Mouse (Mus musculus) hindbrain, postnatal 0 days (tissue): ENCODE measurements around the gene Ppp1r9a. TPM values are rescaled to one million over a fixed set of nuclear protein-coding genes. Genes with fewer than 3 reads are reported as not detected.

Experiments used
- ATAC-seq: fragments of 200-750 bp; cut with Nextera tagmentation; 2 replicates; pipeline ENCODE4 v1.8.0; 2017; ENCODE audit warnings: mild to moderate bottlenecking, moderate TSS enrichment, moderate library complexity
- DNase-seq: peaks from one replicate; pipeline ENCODE4 v3.0.0-alpha.2; 2015; ENCODE audit warnings: low spot score
- H3K27ac ChIP-seq: fragments of 300-500 bp; sonication (generic); 2 replicates; pipeline ENCODE4 v1.5.1; 2014; ENCODE audit warnings: mild to moderate bottlenecking
- H3K27me3 ChIP-seq: fragments of 300-500 bp; sonication (generic); 2 replicates; pipeline ENCODE4 v1.6.1; 2014; ENCODE audit warnings: low read length, mixed read lengths; ENCODE audit not compliant: insufficient read depth
- H3K36me3 ChIP-seq: fragments of 300-500 bp; sonication (generic); 2 replicates; pipeline ENCODE4 v1.6.1; 2014; ENCODE audit warnings: low read length, mixed read lengths; ENCODE audit not compliant: insufficient read depth
- H3K4me1 ChIP-seq: fragments of 300-500 bp; sonication (generic); 2 replicates; pipeline ENCODE4 v1.6.1; 2014; ENCODE audit warnings: antibody characterized with exemption, low read length, mixed read lengths; ENCODE audit not compliant: insufficient read depth
- H3K4me2 ChIP-seq: fragments of 300-500 bp; sonication (generic); 2 replicates; pipeline ENCODE4 v1.6.1; 2014; ENCODE audit warnings: low read depth, mild to moderate bottlenecking, low read length, moderate library complexity, mixed read lengths
- H3K4me3 ChIP-seq: fragments of 300-500 bp; sonication (generic); 2 replicates; pipeline ENCODE4 v1.5.1; 2014; ENCODE audit warnings: low read length
- H3K9ac ChIP-seq: fragments of 300-500 bp; sonication (generic); replicated peaks from 2 replicates; pipeline ENCODE4 v1.6.1; 2014; ENCODE audit warnings: mild to moderate bottlenecking, low read length, moderate library complexity, mixed read lengths
- H3K9me3 ChIP-seq: fragments of 300-500 bp; sonication (generic); 2 replicates; pipeline ENCODE4 v1.6.1; 2016; ENCODE audit warnings: low read length, mixed read lengths
- CTCF ChIP-seq: IDR thresholded peaks from 2 replicates; pipeline ENCODE4 v1.5.1; 2016; ENCODE audit warnings: antibody characterized with exemption, control low read depth, low read depth
- WGBS: fragments of 180-500 bp; shearing (Covaris S2); extraction: QIAGEN DNeasy Blood & Tissue Kit; methylation state at CpG from one replicate; pipeline ENCODE4 v1.1.7; 2014; 5-methylcytosine and 5-hydroxymethylcytosine counted together
- polyA plus RNA-seq: library from polyadenylated mRNA; unstranded; fragments of >200 nt; fragmentation: Nextera tagmentation; extraction: Ambion mirVana; gene quantifications from 2 replicates; pipeline ENCODE4 v1.2.1, GENCODE M21; 2015
- total RNA-seq: library from RNA; depleted of rRNA; stranded (reverse); fragments of >200 nt; gene quantifications from 2 replicates; pipeline ENCODE4 v1.2.3, GENCODE M21; 2014

Ppp1r9a gene
- total and polyA plus RNA-seq, 2 experiments from 2014 or later, result 39.3 to 44.7 TPM

GRCm38 (mm10) chr6:4972808-4973207 is 70.1 kb downstream of the Ppp1r9a start:
- ATAC-seq (peak; percentile 78; the same call in 1 of the 2 replicates), DNase-seq (peak; percentile 34)
- Histone ChIP-seq H3K27me3 (no peaks in the 10 kb centered on the region), H3K4me3 (no peak overlapping the region), H3K9ac (no peak overlapping the region), H3K27ac (no peak overlapping the region), H3K9me3 (no peaks in the 10 kb centered on the region), H3K36me3 (no peaks in the 10 kb centered on the region), H3K4me2 (no peak overlapping the region), H3K4me1 (no peaks in the 10 kb centered on the region)
- WGBS, result 36% methylated on average over 6 of the region's 6 CpGs
- TF ChIP-seq CTCF, result no peak

GRCm38 (mm10) chr6:4973337-4973736 is 70.6 kb downstream of the Ppp1r9a start:
- ATAC-seq (no peak), DNase-seq (no peak)
- H3K27ac ChIP-seq, result no peak overlapping the region
- no peaks in the 10 kb centered on the region for H3K36me3 ChIP-seq
- TF ChIP-seq CTCF, result no peak
- WGBS, result 89% methylated on average over 10 of the region's 10 CpGs
- no peaks in the 10 kb centered on the region for H3K4me1 ChIP-seq
- H3K4me2 ChIP-seq, result no peak overlapping the region
- H3K9ac ChIP-seq, result no peak overlapping the region
- no peaks in the 10 kb centered on the region for H3K9me3 ChIP-seq
- H3K27me3 ChIP-seq, result no peaks in the 10 kb centered on the region
- no peak overlapping the region for H3K4me3 ChIP-seq

- Histone ChIP-seq H3K27ac (no peak overlapping the region), H3K27me3 (no peaks in the 10 kb centered on the region), H3K36me3 (no peaks in the 10 kb centered on the region), H3K9ac (no peak overlapping the region), H3K4me1 (no peaks in the 10 kb centered on the region), H3K4me3 (no peak overlapping the region), H3K9me3 (no peaks in the 10 kb centered on the region), H3K4me2 (no peak overlapping the region)
- TF ChIP-seq CTCF, result no peak; the same call in 1 of the 2 replicates
- DNase-seq (no peak), ATAC-seq (no peak)
- WGBS, result 93% methylated on average over 4 of the region's 4 CpGs
These were observed 74.8 kb downstream of the Ppp1r9a start for GRCm38 (mm10) chr6:4977515-4977914.

- no peak for DNase-seq
- no peak for ATAC-seq
- WGBS, result 94% methylated on average over 2 of the region's 2 CpGs
- no peak overlapping the region for H3K27ac ChIP-seq
- H3K36me3 ChIP-seq, result no peaks in the 10 kb centered on the region
- no peak for TF ChIP-seq CTCF
- H3K9ac ChIP-seq, result no peak overlapping the region
- H3K4me1 ChIP-seq, result no peaks in the 10 kb centered on the region
- no peaks in the 10 kb centered on the region for H3K27me3 ChIP-seq
- no peak overlapping the region for H3K4me3 ChIP-seq
- H3K9me3 ChIP-seq, result no peaks in the 10 kb centered on the region
- H3K4me2 ChIP-seq, result no peak overlapping the region
These were observed 75.5 kb downstream of the Ppp1r9a start for GRCm38 (mm10) chr6:4978249-4978648.

GRCm38 (mm10) chr6:4978897-4979296 is 76.2 kb downstream of the Ppp1r9a start:
- ATAC-seq (no peak), DNase-seq (no peak)
- Histone ChIP-seq H3K27me3 (no peaks in the 10 kb centered on the region), H3K27ac (no peak overlapping the region), H3K9ac (no peak overlapping the region), H3K4me1 (no peaks in the 10 kb centered on the region), H3K36me3 (no peaks in the 10 kb centered on the region), H3K4me3 (no peak overlapping the region), H3K4me2 (no peak overlapping the region), H3K9me3 (no peaks in the 10 kb centered on the region)
- no peak for TF ChIP-seq CTCF

- H3K4me1 ChIP-seq, result no peaks in the 10 kb centered on the region
- no peak overlapping the region for H3K4me2 ChIP-seq
- ATAC-seq (no peak), DNase-seq (no peak)
- H3K4me3 ChIP-seq, result no peak overlapping the region
- H3K27me3 ChIP-seq, result no peaks in the 10 kb centered on the region
- WGBS, result 37% methylated on average over 3 of the region's 3 CpGs
- H3K9ac ChIP-seq, result no peak overlapping the region
- no peaks in the 10 kb centered on the region for H3K36me3 ChIP-seq
- no peak overlapping the region for H3K27ac ChIP-seq
- no peaks in the 10 kb centered on the region for H3K9me3 ChIP-seq
- no peak for TF ChIP-seq CTCF
These were observed 77.4 kb downstream of the Ppp1r9a start for GRCm38 (mm10) chr6:4980113-4980512.

- 41% methylated on average over 9 of the region's 9 CpGs for WGBS
- ATAC-seq, result peak; percentile 87
- Histone ChIP-seq H3K4me3 (no peak overlapping the region), H3K27ac (no peak overlapping the region), H3K4me2 (no peak overlapping the region), H3K9ac (no peak overlapping the region), H3K36me3 (no peaks in the 10 kb centered on the region), H3K4me1 (no peaks in the 10 kb centered on the region), H3K27me3 (no peaks in the 10 kb centered on the region), H3K9me3 (no peaks in the 10 kb centered on the region)
- peak; percentile 63 for TF ChIP-seq CTCF
- peak; percentile 44 for DNase-seq
These were observed 80.0 kb downstream of the Ppp1r9a start for GRCm38 (mm10) chr6:4982686-4983162.
